Mouse (Mus musculus): ENCODE measurements around the gene Vax1. TPM values are rescaled to one million over a fixed set of nuclear protein-coding genes. Genes with fewer than 3 reads are reported as not detected.

Gene Vax1
- polyA plus RNA-seq, 1 experiment = 0.33 TPM

- Histone ChIP-seq H3K4me1 (ENCODE audit: control insufficient read depth, insufficient read depth, low read length) (peaks cover 12% of the 10 kb centered on the region), H3K4me3 (ENCODE audit: control insufficient read depth, low read depth, low read length) (no peak overlapping the region), H3K27me3 (ENCODE audit: control insufficient read depth, insufficient read depth, low read length) (peaks cover 8% of the 10 kb centered on the region), H3K27ac (ENCODE audit: control insufficient read depth, insufficient read depth, low read depth, low read length) (no peak overlapping the region), H3K36me3 (ENCODE audit: control insufficient read depth, insufficient read depth, low read length) (no peaks in the 10 kb centered on the region)
- TF ChIP-seq POLR2A (IDR thresholded peaks at IDR 0.05; ENCODE audit: control insufficient read depth, low read depth, low read length) (no peak), CTCF (IDR thresholded peaks at IDR 0.05; ENCODE audit: control insufficient read depth, insufficient read depth, insufficient replicate concordance, low read depth, low read length) (no peak)
Measured at GRCm38 (mm10) chr19:59195181-59195770, 25.4 kb upstream of the Vax1 start.

DNA sequence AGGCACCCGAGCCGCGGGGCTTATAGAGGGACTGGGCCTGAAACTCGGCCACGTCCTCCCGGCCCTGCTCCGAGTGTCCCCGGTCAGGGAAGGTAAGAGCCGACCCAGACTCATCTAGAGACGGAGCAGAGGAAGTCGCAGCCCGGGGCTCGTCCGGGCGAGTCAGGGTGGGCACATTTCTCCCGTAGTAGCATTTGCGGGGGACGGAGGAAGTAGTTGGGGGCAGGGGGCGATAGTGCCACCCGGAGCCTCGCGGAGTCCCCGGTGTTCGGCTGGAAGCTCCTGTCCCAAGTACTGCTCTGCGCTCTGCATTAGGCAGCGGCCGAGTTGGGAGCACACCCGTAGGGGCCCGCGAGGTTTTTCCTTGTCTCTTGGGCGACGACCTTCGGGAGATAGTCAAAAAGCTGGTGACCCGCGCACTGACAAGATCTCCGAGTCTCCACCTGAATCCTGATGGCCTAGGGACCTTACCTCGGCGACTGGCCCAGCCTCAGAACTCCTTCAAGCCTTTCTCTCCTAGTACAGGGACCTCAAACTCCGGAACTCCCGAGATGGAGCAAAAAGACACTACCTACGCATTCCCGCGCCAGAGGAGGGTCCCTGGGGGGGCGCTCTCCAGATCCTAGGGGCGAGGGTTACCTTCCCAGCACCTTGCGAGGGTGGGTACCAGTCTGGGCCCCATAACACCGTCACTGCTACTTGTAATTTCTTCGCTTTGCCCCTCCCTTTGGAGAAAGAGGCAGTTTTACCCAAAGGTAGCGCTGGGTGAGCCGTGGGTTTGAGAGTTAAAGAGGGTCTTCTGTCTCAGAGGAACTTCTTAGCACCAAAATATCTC, 24.3 kb upstream of the Vax1 start:
- peaks cover 8% of the 10 kb centered on the region for H3K27me3 ChIP-seq (ENCODE audit: control insufficient read depth, insufficient read depth, low read length)
- no peak for TF ChIP-seq POLR2A (IDR thresholded peaks at IDR 0.05; ENCODE audit: control insufficient read depth, low read depth, low read length)
- TF ChIP-seq CTCF (IDR thresholded peaks at IDR 0.05; ENCODE audit: control insufficient read depth, insufficient read depth, insufficient replicate concordance, low read depth, low read length) = no peak
- no peak overlapping the region for H3K27ac ChIP-seq (ENCODE audit: control insufficient read depth, insufficient read depth, low read depth, low read length)
- H3K4me3 ChIP-seq (ENCODE audit: control insufficient read depth, low read depth, low read length) = peak overlapping the region; percentile 32; the same call in 1 of the 2 replicates
- H3K36me3 ChIP-seq (ENCODE audit: control insufficient read depth, insufficient read depth, low read length) = no peaks in the 10 kb centered on the region
- H3K4me1 ChIP-seq (ENCODE audit: control insufficient read depth, insufficient read depth, low read length) = peaks cover 12% of the 10 kb centered on the region

GRCm38 (mm10) chr19:59193456-59193855, 23.6 kb upstream of the Vax1 start:
- TF ChIP-seq POLR2A (IDR thresholded peaks at IDR 0.05; ENCODE audit: control insufficient read depth, low read depth, low read length) (no peak), CTCF (IDR thresholded peaks at IDR 0.05; ENCODE audit: control insufficient read depth, insufficient read depth, insufficient replicate concordance, low read depth, low read length) (no peak)
- Histone ChIP-seq H3K27me3 (ENCODE audit: control insufficient read depth, insufficient read depth, low read length) (peaks cover 8% of the 10 kb centered on the region), H3K4me3 (ENCODE audit: control insufficient read depth, low read depth, low read length) (no peak overlapping the region), H3K27ac (ENCODE audit: control insufficient read depth, insufficient read depth, low read depth, low read length) (no peak overlapping the region), H3K4me1 (ENCODE audit: control insufficient read depth, insufficient read depth, low read length) (peaks cover 12% of the 10 kb centered on the region), H3K36me3 (ENCODE audit: control insufficient read depth, insufficient read depth, low read length) (no peaks in the 10 kb centered on the region)

GRCm38 (mm10) chr19:59192491-59192890, 22.6 kb upstream of the Vax1 start:
- H3K27me3 ChIP-seq (ENCODE audit: control insufficient read depth, insufficient read depth, low read length) = peaks cover 8% of the 10 kb centered on the region
- H3K27ac ChIP-seq (ENCODE audit: control insufficient read depth, insufficient read depth, low read depth, low read length) = no peak overlapping the region
- H3K4me1 ChIP-seq (ENCODE audit: control insufficient read depth, insufficient read depth, low read length) = peaks cover 12% of the 10 kb centered on the region
- H3K4me3 ChIP-seq (ENCODE audit: control insufficient read depth, low read depth, low read length) = no peak overlapping the region
- TF ChIP-seq POLR2A (IDR thresholded peaks at IDR 0.05; ENCODE audit: control insufficient read depth, low read depth, low read length) (no peak), CTCF (IDR thresholded peaks at IDR 0.05; ENCODE audit: control insufficient read depth, insufficient read depth, insufficient replicate concordance, low read depth, low read length) (no peak)
- H3K36me3 ChIP-seq (ENCODE audit: control insufficient read depth, insufficient read depth, low read length) = no peaks in the 10 kb centered on the region

- Histone ChIP-seq H3K36me3 (ENCODE audit: control insufficient read depth, insufficient read depth, low read length) (no peaks in the 10 kb centered on the region), H3K27me3 (ENCODE audit: control insufficient read depth, insufficient read depth, low read length) (peaks cover 8% of the 10 kb centered on the region)
Measured at GRCm38 (mm10) chr19:59191123-59191505, 21.3 kb upstream of the Vax1 start.

GRCm38 (mm10) chr19:59190431-59191122, 20.7 kb upstream of the Vax1 start:
- H3K4me1 ChIP-seq (ENCODE audit: control insufficient read depth, insufficient read depth, low read length) = peaks cover 12% of the 10 kb centered on the region
- no peak overlapping the region for H3K4me3 ChIP-seq (ENCODE audit: control insufficient read depth, low read depth, low read length)
- peaks cover 5% of the 10 kb centered on the region for H3K27me3 ChIP-seq (ENCODE audit: control insufficient read depth, insufficient read depth, low read length)
- TF ChIP-seq POLR2A (IDR thresholded peaks at IDR 0.05; ENCODE audit: control insufficient read depth, low read depth, low read length) (no peak), CTCF (IDR thresholded peaks at IDR 0.05; ENCODE audit: control insufficient read depth, insufficient read depth, insufficient replicate concordance, low read depth, low read length) (no peak)
- H3K27ac ChIP-seq (ENCODE audit: control insufficient read depth, insufficient read depth, low read depth, low read length) = no peak overlapping the region
- H3K36me3 ChIP-seq (ENCODE audit: control insufficient read depth, insufficient read depth, low read length) = no peaks in the 10 kb centered on the region

More at GRCm38 (mm10) chr19:59191123-59191505, 21.3 kb upstream of the Vax1 start:
- TF ChIP-seq POLR2A (IDR thresholded peaks at IDR 0.05; ENCODE audit: control insufficient read depth, low read depth, low read length) = no peak
- no peak for TF ChIP-seq CTCF (IDR thresholded peaks at IDR 0.05; ENCODE audit: control insufficient read depth, insufficient read depth, insufficient replicate concordance, low read depth, low read length)
- Histone ChIP-seq H3K4me1 (ENCODE audit: control insufficient read depth, insufficient read depth, low read length) (peaks cover 12% of the 10 kb centered on the region), H3K27ac (ENCODE audit: control insufficient read depth, insufficient read depth, low read depth, low read length) (no peak overlapping the region), H3K4me3 (ENCODE audit: control insufficient read depth, low read depth, low read length) (no peak overlapping the region)

DNA sequence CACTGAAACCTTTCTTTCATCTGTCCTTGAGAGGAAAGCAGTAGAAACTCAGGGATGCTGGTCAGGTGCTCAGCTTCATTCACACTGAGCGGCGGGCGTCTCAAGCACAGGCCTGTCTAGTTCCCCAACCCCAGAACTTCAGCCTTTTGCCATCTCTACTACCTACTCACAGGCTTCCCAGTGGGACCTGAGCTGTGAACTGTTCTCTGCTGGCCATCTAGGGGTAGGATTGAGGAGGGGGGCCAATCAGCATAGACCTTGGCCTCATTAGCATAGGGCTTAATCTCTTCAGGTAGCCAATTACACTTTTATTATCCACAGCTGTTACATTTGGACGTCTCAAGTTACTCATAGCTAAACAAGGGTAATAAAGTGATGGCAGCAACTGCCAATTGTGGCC, 19.1 kb upstream of the Vax1 start:
- Histone ChIP-seq H3K4me1 (ENCODE audit: control insufficient read depth, insufficient read depth, low read length) (peaks cover 7% of the 10 kb centered on the region), H3K27ac (ENCODE audit: control insufficient read depth, insufficient read depth, low read depth, low read length) (no peak overlapping the region), H3K4me3 (ENCODE audit: control insufficient read depth, low read depth, low read length) (no peak overlapping the region), H3K27me3 (ENCODE audit: control insufficient read depth, insufficient read depth, low read length) (peaks cover 2% of the 10 kb centered on the region; the same call in 1 of the 2 replicates), H3K36me3 (ENCODE audit: control insufficient read depth, insufficient read depth, low read length) (no peaks in the 10 kb centered on the region)
- TF ChIP-seq CTCF (IDR thresholded peaks at IDR 0.05; ENCODE audit: control insufficient read depth, insufficient read depth, insufficient replicate concordance, low read depth, low read length) (no peak), POLR2A (IDR thresholded peaks at IDR 0.05; ENCODE audit: control insufficient read depth, low read depth, low read length) (no peak)
